Mouse (Mus musculus) megakaryocyte, embryonic 14.5 days (primary cell): ENCODE results near the gene Ccdc85b.

Source experiments
- FLI1 ChIP-seq: IDR thresholded peaks from 2 replicates; pipeline ENCODE4 v1.6.1; 2012; ENCODE audit warnings: low read length, inconsistent platforms, mixed read lengths
- GATA1 ChIP-seq: IDR thresholded peaks from 3 replicates; pipeline ENCODE4 v1.6.1; 2012; ENCODE audit warnings: mixed read lengths, low read length, inconsistent platforms, borderline replicate concordance

- TF ChIP-seq GATA1 = no peak
- no peak for TF ChIP-seq FLI1
Measured at GRCm38 (mm10) chr19:5429806-5430205, 27.9 kb downstream of the Ccdc85b start.
